Mouse (Mus musculus): ENCODE data around the gene Rab3gap2.

The Rab3gap2 gene

GRCm38 (mm10) chr1:185203909-185204661 lies at the start of gene Rab3gap2:
TSS of gene Rab3gap2 (plus strand) at chr1:185204117.
- peak; percentile 99 for DNase-seq

GRCm38 (mm10) chr1:185173641-185174040 lies 30.3 kb upstream of the Rab3gap2 start:
- DNase-seq = no peak

GRCm38 (mm10) chr1:185177860-185178259 lies 26.1 kb upstream of the Rab3gap2 start:
- DNase-seq = no peak

GRCm38 (mm10) chr1:185183591-185184330 lies 20.2 kb upstream of the Rab3gap2 start:
- DNase-seq = peak; percentile 78

GRCm38 (mm10) chr1:185185556-185185955 lies 18.4 kb upstream of the Rab3gap2 start:
- no peak for DNase-seq

- peak; percentile 81 for DNase-seq
Observed at GRCm38 (mm10) chr1:185187135-185187785, 16.7 kb upstream of the Rab3gap2 start.

- DNase-seq = no peak
Observed at GRCm38 (mm10) chr1:185189901-185190300, 14.0 kb upstream of the Rab3gap2 start.

GRCm38 (mm10) chr1:185192087-185192486 lies 11.8 kb upstream of the Rab3gap2 start:
- no peak for DNase-seq

- peak; percentile 73 for DNase-seq
Observed at GRCm38 (mm10) chr1:185193509-185193908, 10.4 kb upstream of the Rab3gap2 start.

GRCm38 (mm10) chr1:185196323-185196722 lies 7.6 kb upstream of the Rab3gap2 start:
- DNase-seq = no peak

GRCm38 (mm10) chr1:185200571-185201395 lies 3.1 kb upstream of the Rab3gap2 start:
- DNase-seq = no peak

- no peak for DNase-seq
Observed at GRCm38 (mm10) chr1:185201994-185202393, 1.9 kb upstream of the Rab3gap2 start.

- peak; percentile 73 for DNase-seq
Observed at GRCm38 (mm10) chr1:185203196-185203908, 565 bp upstream of the Rab3gap2 start.

- no peak for DNase-seq
Observed at GRCm38 (mm10) chr1:185205090-185205489, 1.2 kb downstream of the Rab3gap2 start.

- DNase-seq = no peak
Observed at GRCm38 (mm10) chr1:185207851-185208595, 4.1 kb downstream of the Rab3gap2 start.

- no peak for DNase-seq
Observed at GRCm38 (mm10) chr1:185208766-185209165, 4.8 kb downstream of the Rab3gap2 start.

GRCm38 (mm10) chr1:185209641-185210176 lies 5.8 kb downstream of the Rab3gap2 start:
- no peak for DNase-seq

- no peak for DNase-seq
Observed at GRCm38 (mm10) chr1:185216360-185216759, 12.4 kb downstream of the Rab3gap2 start.

GRCm38 (mm10) chr1:185216762-185217161 lies 12.8 kb downstream of the Rab3gap2 start:
- no peak for DNase-seq

GRCm38 (mm10) chr1:185217966-185218365 lies 14.0 kb downstream of the Rab3gap2 start:
- DNase-seq = no peak

GRCm38 (mm10) chr1:185226889-185227288 lies 23.0 kb downstream of the Rab3gap2 start:
- no peak for DNase-seq

Data from lung, postnatal 10 days (tissue).